Mouse (Mus musculus): ENCODE measurements around the gene Cd248.
A peak's percentile ranks its signal among the peaks of the same experiment; 100 is the strongest.
"Not testable (repeated sequence)": the region's sequence is repeated elsewhere in the genome, so short reads cannot be mapped to it uniquely, and the experiment has no call there.

The Cd248 gene

DNA sequence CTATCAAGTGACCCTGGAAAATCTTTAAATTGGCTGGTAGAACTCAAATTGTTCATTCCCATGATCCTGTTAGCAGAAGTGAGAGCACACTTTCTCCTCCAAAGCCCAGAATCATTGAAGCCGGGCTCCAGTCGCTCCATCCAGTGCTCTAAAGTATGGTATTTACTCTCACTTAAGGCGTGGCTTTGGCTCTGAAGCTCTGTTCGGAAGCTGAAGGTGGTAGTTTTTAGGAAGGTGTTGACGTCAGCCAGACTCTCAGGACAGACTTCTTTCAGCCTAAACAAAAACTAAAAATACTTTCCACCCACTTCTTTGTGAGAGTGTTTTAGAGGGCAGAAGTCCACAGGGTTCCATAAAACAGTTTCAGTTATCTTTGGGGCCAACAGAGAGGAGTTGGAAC lies 5.6 kb downstream of the Cd248 start:
- DNase-seq (ENCODE audit: low read depth, low spot score): no peak

DNA sequence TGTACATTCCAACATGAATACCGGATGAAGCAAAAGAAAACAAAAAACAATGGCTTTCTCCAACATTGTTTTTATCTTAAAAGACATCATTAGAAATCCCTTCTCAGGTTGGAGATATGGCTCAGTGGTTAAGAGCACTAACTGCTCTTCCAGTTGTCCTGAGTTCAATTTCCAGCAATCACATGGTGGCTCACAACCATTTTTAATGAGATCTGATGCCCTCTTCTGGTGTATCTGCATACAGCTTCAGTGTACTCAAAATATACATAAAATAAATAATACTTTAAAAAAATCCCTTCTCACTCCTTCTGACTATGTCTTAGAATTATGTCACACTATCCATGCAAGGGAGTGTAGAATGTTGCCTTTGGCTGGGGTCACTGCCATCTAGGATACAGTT lies 11.4 kb downstream of the Cd248 start:
- no peak for DNase-seq (ENCODE audit: low read depth, low spot score)

DNA sequence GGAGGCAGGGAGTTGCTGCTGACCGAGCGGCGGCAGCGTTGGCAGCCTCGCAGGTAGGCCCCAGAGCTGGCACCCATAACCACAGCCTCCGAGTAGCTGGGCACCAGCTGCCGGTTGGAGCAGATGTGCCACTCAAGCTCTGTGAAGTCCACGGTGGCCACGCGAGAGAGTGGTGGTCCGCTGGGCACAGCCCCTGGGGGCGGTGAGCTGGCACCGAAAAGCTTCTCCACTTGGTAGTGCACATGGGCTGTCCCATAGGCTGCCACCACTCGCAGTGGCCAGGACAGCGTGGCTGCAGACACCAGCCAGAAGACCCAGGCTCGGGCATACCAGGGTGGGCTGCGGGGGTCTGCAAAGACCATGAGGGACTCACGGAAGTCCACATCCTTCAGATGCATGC lies 14.1 kb downstream of the Cd248 start:
- DNase-seq (ENCODE audit: low read depth, low spot score): no peak

DNA sequence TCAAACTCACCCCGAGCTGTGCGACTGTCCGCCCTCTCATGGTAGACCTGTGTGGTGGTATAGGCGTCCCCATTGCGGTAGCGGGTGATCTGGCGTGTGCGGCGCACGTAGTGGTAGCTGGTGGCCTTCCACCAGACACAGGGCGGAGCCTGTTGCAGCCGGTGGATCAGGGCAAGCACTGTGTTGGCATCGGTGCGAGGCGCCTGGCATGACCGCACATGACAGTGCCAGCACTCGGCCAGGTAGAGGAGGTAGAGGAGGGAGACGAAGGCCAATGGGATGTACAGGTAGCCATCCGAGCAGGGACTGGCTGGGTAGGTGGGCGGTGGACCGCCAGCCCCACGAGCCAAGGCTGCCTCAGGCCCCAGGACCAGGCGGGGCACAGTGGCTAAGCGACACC lies 14.7 kb downstream of the Cd248 start:
- DNase-seq (ENCODE audit: low read depth, low spot score): no peak

DNA sequence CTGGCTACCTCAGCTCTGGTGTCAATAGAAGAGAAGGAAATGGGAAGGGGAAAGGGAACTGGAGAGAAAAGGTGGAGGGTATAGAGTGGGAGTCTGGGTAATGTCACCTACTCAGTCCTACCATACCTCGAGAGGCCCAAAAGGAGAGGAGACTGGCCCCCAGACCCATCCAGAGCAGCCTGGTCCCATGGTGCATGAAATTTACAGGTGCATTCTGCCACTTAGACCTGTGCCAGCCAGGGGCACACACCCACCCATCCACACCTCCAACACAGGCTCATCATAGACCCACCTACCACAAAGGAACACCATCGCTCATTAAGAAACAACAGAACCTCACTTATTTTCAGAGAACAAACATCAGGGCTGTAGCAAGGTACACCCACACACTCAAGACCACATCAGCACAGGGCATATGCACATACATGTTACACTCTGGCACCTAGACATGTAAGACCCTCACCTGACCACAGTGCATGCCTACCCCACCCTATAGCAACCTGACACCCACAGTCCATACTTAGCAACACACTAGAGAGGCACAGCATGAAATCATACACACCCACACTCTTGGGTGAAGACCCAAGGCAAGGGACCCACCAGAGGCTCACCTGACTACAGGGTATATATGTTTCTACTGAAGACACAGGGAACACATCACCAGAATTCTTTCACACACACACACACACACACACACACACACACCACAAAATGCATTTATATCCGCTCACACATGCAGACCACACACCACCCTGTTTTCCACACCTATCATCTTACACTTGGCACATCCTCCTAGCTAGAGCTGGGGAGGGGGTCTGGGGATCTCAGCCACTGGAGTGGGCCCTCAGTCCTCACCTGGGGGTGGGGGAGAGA lies 16.3 kb downstream of the Cd248 start:
- DNase-seq (ENCODE audit: low read depth, low spot score): no peak

DNA sequence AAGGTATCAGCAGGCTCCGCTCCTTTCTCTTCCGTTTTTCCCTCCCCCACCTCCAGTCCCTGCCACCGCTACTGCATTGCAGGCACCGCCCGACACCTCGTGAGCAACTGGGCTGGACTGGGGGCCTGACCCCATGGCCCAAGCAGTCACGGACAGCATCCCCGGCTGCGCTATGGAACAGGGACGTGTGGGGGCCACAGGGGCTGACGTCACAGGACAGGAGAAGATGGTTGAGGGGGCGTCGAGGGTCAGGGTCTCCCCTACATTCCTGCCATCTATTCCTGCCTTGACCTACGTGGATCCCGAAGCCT lies 16.9 kb downstream of the Cd248 start:
- DNase-seq (ENCODE audit: low read depth, low spot score): no peak

DNA sequence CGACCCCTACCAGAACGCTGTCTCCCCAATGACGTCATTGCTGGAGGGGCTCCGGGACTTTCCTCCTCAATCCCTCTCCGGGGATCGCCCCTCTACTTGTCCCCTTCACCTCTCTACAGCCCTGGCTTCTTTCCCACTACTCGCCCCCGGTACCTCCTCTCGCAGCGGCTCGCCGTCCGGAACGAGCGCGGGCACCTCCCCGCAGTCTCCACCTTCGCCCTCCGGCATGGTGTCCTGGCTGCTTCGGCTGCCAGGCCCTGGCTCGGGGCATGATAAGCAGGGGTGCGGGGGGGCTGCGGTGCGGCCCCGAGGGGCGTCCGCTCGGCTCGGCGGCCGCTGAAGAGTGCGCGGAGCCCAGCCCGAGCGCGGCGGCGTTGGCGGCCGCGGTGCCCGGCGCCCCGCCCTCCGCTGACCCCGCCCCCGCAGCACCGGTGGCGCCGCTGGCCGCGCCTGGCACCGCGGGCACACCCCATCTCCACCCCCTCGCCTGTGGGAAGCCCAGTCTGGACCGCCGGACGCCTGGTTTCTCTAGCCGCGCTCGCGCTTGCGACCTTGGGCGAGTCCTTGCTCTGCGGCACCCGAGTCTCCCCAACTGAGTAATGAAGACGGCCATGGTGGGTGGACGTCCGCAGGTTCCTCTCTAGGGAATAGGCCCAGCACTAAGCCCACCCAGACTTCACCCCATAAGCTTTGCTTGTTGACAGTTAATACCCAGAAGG lies 17.4 kb downstream of the Cd248 start, which contains the start of gene Tmem151a:
Tmem151a (minus strand) TSS at position 387 of the 719 bp plus-strand sequence.
- DNase-seq (ENCODE audit: low read depth, low spot score): no peak

DNA sequence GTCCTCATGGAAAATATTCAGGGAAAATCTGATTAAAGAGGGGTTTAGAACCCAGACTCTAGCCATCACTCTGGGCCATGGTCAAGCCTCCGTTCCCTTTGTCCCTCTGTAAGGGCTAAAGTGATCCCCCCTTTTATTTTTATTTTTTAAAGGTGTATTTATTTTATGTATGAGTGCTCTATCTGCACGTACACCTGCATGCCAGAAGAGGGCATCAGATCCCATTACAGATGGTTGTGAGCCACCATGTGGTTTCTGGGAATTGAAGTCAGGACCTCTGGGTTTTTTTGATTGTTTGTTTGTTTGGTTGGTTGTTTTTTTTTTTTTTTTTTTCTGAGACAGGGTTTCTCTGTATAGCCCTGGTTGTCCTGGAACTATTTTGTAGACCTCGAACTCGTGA lies 18.7 kb downstream of the Cd248 start:
- not testable (repeated sequence) for DNase-seq (ENCODE audit: low read depth, low spot score)

DNA sequence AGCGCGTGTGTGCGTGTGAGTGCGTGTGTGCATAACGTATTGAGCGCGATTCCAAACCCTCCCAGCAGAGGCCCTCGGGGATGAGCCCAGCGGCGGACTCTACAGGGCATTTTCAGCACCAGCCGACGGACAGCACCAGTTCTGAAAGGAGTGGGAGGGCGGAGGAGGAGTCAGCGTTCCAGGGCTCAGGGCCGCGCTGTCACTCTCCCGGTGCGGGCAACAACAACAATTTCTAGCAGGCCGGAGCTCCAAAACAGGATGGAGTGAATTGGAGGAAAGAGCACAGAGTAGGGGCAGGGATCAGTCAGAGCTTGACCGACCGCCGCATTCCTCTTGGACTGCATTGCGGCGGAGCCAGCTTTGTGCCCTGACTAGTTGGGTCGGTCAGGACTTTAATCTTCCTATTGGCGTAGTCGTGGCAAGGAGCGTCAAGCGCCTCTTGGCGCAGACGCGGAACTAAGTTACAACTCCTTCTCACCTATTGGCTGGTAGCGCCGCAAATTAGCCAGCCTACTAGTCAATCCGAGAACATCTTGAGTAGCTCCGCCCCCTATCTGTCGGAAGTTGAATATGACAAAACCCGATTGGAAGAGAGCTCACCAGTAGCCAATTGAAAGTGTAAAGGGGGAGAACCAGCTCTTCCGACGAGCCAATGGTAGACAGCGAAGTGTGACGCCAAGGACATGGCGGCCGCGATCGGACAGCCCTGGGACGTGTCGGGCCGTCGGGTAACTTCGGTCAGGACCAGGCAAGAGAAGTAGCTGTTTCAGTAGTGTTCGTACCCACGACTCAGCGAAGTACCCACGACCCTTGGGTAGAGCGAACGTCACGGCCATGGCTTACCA lies 20.2 kb downstream of the Cd248 start, which contains the start of gene Yif1a:
Yif1a (plus strand) TSS at position 655 of the 845 bp plus-strand sequence.
- peak; percentile 98 for DNase-seq (ENCODE audit: low read depth, low spot score)

DNA sequence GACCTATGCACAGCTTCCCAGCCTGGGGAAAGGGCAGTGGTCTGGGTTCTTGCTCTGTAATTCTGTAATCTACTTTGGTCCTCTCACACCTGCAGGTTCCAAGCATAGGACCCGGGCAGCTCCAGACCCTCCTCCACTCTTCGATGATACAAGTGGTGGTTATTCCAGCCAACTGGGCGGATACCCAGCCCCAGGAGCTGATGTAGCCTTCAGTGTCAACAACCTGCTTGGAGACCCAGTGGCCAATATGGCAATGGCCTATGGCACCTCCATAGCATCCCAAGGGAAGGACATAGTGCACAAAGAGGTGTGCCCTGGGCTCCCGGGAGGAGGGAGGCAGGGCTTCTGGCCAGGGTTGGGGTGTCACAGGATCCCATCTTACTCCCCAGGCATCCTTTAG lies 21.4 kb downstream of the Cd248 start:
- DNase-seq (ENCODE audit: low read depth, low spot score): no peak

DNA sequence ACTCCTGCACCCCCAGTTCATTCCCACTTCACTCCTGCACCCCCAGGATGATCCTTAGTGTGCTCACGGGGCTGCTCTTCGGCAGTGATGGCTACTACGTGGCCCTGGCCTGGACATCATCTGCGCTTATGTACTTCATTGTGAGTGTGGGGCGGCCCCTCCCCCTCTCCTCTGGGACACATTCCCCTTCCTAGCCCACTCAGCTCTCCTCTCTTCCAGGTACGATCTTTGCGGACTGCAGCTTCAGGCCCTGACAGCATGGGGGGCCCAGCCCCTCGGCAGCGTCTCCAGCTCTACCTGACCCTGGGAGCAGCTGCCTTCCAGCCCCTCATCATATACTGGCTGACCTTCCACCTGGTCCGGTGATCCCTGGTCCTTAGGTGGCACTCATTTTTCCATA lies 24.2 kb downstream of the Cd248 start:
- DNase-seq (ENCODE audit: low read depth, low spot score): no peak

DNA sequence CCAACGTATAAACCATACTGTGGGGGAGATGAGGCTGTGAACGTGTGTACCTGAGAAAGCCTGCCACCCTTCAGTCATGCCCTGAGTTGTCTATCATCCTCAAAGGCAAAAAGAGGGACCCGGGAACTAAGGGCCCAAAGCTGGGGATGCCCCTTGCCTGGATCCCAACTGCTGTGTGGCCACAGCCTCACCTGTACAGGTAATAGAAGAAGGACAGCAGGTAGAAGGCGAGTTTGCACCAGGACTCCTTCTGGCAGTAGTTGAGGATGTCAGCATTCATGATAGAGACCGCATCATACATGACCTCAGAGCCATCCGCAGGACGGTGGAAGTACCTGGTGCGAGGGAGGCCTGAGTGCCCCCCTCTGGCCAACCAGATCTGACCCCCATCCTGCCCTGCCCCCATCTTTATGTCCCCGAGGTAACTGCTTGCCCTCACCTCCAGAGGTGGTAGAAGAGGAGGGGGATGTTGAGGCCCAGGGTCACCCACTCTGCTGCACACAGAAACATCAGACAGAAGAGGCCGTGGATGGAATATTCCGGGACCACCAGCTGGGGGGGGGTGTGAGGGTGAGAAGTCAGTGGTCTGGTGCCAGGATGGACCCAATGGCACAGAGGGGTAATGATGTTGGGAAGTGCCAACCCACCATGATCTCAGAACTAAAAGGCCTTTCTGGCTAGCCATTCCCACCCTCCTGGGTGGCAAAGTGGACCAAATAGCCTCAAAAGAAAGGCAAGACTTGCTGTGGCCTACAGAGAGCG lies 25.8 kb downstream of the Cd248 start:
- DNase-seq (ENCODE audit: low read depth, low spot score): no peak

DNA sequence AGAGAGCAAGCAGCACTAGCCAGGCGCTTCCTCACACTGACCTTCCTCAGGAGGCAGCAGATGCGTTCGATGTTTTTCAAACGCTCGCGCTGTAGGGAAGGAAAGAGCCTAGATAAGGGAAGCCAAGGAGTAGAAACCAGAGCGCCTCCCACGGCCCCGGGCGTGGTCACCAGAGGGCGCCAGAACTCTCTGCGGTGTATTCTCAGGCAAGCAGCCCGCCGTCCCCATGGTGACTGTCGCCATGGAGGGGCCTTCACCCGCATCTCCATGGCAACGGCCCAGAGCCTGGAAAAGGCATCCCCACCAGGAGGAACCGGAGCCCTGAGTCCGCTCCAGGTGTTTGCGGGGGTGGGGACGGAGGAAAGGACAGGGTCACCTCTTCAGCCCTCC lies 26.4 kb downstream of the Cd248 start:
- DNase-seq (ENCODE audit: low read depth, low spot score): peak; percentile 95

DNA sequence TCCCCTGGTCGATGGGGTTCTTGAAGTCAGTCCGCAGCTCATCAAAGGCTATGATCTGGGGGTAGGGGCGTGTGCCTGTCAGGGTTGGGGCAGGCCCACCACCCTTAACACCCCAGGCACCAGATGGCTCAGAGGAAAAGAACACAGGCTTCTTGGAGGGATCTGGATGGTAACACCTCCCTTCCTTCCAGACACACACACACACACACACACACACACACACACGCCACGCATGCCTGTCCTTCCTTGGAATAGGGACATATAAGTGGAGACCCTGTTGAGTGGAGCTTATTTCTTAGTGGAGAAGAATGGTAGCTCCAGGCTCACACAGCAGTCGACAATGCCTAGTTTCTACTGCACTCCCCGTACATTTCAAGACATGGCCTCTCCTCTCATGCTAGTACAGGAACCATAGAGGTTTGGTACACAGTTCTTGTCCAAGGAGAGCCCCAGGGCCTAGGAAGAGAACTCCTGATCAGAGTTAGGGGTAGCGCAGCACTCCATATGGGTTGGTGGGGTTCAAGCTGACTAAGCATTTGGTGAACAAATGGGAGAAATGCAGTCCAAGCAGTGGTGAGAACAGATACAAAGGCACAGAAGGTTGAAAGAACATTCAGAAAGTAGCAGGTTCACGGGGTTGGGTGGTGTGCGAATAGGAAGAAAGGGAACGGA lies 27.0 kb downstream of the Cd248 start:
- DNase-seq (ENCODE audit: low read depth, low spot score): no peak

DNA sequence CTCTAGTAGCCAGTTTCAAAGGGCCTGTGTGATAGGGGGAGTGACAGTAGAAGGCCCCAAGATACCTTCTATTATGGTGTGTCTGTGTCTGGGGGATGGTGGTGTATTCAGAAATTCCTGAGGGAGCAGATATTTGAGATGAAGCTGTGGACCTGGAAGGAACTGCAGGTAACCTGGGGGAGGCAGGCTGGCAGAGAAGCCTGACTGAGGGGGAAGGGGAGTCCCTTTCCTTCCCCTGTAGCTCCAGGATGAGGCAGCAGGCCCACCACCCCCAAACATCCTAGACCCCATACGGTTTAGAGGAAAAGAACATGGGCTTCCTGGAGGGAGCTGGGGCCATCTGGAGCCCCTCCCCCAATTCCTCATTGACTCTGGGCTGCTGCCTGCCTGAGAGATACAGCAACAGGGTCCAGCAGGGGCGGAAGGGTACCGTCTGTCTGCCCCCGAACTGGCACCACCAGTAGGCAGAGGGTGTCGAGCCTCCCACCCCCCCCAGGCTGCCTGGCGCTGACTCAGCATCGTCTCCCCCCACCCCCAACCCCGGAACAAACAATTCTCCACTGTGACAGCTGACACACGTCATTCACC lies 28.1 kb downstream of the Cd248 start:
- no peak for DNase-seq (ENCODE audit: low read depth, low spot score)

DNA sequence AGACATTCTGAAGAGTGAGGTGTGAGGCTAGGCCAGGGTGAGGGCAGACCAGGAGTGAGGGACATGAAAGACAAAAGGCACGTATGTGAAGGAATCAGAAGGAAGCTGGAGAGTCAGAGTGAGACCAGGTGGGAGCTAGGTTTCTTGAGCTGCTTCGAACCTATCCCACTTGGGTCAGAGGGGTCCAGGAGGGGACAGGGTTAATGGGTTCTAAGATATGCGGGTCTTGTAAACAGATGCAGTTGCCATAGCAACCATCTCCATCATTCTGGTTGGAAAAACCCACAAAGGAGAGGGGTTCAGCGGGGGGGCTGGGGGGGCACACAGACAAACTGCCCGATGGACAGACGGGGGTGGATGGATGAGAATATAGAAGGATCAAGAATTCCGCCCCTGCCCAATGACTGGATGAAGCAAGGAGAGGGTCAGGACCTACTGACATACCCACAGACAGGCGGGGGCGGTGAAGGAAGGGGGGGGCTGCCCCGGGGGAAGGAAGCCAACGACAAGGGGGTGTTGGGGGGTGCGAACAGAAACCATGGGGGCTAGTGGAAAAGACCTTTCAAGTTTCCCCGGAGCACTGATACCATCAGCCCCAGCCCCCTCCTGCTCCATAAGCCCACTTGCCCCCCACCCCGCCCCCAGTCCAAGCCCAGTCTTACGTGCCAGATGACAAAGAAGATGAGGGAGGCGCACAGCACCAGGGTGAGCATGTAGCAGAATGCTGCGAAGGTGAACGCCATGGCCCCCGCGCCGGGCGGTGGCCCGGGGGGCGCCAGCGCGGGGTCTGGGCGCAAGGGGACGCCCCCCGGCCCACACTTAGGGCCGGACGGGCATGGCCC lies 29.9 kb downstream of the Cd248 start:
- DNase-seq (ENCODE audit: low read depth, low spot score): peak; percentile 52

DNA sequence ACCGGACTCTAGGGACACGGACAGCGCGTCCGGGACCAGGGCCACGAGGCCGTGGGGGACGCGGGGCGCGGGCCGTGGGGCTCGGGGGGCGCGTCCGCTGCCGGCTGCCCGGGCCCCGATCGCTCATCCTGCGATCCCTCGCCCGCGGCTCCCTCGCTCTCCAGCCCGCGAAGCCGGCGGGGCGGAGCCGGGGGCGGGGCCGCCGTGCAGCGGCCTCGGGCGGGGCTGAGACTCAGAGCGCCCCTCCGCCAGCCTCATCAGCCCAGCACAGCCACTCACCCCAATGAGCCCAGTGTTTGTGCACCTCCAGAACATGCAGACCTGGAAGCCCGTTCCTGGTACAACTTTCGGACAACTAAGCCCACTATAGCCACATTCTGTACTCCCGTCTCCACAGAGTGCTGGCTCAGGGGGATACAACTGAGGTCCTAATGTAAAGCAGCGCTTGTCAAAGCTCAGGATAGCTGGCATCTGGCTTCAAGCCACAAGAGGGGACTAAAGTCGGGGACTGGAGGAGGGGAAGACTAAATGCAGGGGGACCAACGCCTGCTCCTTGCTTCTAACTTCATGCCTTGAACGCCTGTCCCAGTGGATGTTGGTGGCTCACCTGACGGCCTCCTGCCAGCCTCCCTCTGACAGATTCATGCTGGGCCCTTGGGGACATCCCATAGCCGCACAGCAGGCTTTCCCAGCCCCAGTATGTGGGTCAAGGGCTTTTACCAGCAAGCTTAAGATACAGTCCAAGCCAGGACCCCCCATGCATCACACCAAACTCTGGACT lies 30.7 kb downstream of the Cd248 start, which contains the start of gene Cnih2:
Cnih2 (minus strand) TSS at position 159 of the 781 bp plus-strand sequence.
- peak; percentile 61 for DNase-seq (ENCODE audit: low read depth, low spot score)

DNA sequence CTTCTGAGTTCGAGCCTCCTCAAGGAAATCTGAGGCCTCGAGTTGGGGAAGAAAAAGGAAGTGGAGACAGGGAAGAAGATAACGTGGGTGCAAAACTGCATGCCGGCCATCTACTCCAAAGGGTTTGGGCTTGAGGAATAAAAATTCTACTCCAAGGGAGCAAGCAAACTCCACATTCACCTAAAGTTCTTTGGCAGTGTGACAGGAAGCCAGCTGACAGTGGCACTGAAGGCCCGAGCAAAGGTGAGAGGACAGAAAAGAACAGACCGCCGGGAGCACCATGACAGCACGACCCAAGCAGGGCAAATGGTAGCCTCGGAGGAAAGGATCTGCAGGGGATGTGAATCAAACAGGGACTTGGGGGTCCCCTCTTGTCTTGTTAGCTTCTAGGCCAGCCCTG lies 38.2 kb downstream of the Cd248 start:
- no peak for DNase-seq (ENCODE audit: low read depth, low spot score)
